Mouse (Mus musculus) layer of hippocampus, adult 8-10 months (tissue): ENCODE data around the gene Btbd9. TPM values are rescaled to one million over a fixed set of nuclear protein-coding genes. Genes with fewer than 3 reads are reported as not detected.

Source experiments
- DNase-seq, 2 experiments: peaks; one replicate each; pipeline ENCODE4 v3.0.0; 2022; ENCODE audit warnings: low spot score in 2 of 2
- total RNA-seq, 4 experiments: library from RNA; stranded (reverse); gene quantifications; 2 replicates each; pipeline ENCODE4 v1.2.4; 2022

The Btbd9 gene
- total RNA-seq, 4 experiments from 2014 or later: 133 to 171 (median 150) TPM

DNA sequence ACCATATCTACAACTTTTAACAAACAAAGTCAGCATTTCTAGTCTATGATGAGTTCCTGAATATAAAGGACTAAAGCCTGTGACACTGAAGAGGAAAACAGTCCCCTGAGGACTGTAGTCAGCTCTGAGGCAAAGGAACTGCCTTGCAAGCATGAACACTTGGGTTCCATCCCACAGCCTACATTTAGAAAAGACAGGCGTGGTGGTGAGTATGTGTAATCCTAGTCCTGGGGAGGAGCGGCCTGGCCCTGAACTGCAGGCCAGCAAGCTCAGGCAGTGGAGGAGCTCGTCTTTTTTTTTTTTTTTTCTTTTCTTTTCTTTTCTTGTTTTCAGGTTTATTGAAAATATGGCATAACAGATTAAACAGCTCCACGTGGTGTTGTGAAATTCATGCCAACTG, 181.0 kb downstream of the Btbd9 start:
- no peak for DNase-seq

GRCm38 (mm10) chr17:30392031-30392430, 184.3 kb downstream of the Btbd9 start:
- no peak for DNase-seq

GRCm38 (mm10) chr17:30391220-30391619, 185.1 kb downstream of the Btbd9 start:
- DNase-seq: no peak

GRCm38 (mm10) chr17:30389686-30390085, 186.6 kb downstream of the Btbd9 start:
- no peak for DNase-seq

- DNase-seq: no peak
These were observed 187.5 kb downstream of the Btbd9 start for GRCm38 (mm10) chr17:30388817-30389216.

GRCm38 (mm10) chr17:30388391-30388790, 187.9 kb downstream of the Btbd9 start:
- no peak for DNase-seq

DNA sequence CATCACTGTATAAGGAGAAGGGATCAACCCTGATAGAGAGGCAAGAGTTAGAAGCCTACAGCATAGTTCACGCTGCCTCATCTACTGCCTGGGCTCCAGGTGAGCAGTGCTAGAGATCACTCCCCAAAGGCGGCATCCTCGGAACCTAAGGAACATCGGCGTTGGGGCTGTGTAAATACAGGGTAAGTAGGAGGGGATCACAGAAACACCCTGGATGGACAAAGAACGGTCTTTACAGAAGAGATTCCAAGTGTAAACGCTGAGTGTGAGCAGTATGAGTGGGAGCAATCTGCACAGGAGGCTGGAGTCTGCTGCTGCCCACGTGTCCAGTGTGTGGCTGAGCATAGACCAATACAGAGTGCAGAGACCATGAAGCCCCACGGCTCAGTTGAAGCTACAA, 190.0 kb downstream of the Btbd9 start:
- no peak for DNase-seq

GRCm38 (mm10) chr17:30383649-30384048, 192.6 kb downstream of the Btbd9 start:
- no peak for DNase-seq

GRCm38 (mm10) chr17:30378221-30379010, 197.9 kb downstream of the Btbd9 start:
- no peak for DNase-seq

GRCm38 (mm10) chr17:30377754-30378153, 198.5 kb downstream of the Btbd9 start:
- no peak for DNase-seq

- no peak for DNase-seq
These were observed 201.2 kb downstream of the Btbd9 start for GRCm38 (mm10) chr17:30375107-30375506.

DNA sequence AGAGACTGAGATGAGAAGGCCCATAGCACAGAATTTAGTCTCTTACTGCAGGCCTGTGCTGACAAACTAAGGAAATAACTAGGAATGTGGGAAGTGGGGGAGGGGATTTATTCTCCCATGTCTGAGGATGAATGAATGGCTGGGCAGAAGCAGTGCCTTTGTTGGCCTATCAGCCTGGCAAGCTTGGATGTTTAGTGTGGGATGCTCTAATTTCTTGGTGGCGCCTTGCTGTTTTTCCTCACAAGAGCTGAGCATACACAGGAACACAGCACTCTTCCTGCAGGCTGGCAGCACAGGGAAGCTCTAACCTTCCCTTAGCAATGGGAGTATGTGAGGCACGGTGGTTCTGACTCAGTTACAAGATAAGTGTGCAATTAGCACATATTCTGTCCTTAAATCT, 207.7 kb downstream of the Btbd9 start:
- DNase-seq: no peak

DNA sequence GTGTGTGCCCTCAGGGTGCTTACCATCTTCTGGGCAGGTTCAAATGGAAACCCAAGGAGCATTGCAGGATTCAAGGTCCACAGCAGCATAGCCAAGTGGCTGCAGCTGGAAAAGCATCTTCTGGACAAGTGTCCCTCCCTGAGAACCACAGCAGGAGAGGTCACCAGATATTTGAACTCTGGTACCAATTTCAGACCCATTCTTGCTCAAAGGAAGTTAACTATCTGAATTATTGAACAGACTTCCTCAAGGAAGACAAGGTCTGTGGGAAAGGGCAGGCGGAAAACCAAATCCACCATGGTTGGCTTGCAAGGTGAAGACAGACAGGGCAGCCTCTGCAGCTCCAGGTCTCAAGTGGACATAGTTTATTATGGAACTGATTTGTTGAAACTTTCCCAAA, 211.6 kb downstream of the Btbd9 start:
- DNase-seq: no peak

- no peak for DNase-seq
These were observed 212.9 kb downstream of the Btbd9 start for GRCm38 (mm10) chr17:30363365-30363764.

GRCm38 (mm10) chr17:30360654-30361053, 215.6 kb downstream of the Btbd9 start:
- DNase-seq: no peak

GRCm38 (mm10) chr17:30359392-30359791, 216.9 kb downstream of the Btbd9 start:
- DNase-seq: no peak

DNA sequence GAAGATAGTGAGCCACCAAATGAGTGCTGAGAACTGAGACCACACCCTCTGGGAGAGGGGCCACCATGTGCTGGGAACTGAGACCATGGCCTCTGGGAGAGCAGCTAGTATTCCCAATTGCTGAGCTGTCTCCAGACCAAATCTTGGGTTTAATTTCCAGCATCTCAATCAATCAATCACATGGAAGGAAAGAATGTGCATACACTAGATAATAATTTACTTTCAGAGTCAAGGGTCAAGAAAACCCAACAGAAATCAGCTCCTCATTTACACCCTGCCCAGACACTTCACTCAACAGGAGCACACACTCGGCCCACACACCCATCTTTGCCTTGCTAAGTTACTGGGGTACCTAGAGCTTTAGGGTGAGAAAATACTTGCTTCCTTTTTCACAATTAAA, 220.9 kb downstream of the Btbd9 start:
- DNase-seq: no peak

GRCm38 (mm10) chr17:30354381-30354780, 221.9 kb downstream of the Btbd9 start:
- no peak for DNase-seq

DNA sequence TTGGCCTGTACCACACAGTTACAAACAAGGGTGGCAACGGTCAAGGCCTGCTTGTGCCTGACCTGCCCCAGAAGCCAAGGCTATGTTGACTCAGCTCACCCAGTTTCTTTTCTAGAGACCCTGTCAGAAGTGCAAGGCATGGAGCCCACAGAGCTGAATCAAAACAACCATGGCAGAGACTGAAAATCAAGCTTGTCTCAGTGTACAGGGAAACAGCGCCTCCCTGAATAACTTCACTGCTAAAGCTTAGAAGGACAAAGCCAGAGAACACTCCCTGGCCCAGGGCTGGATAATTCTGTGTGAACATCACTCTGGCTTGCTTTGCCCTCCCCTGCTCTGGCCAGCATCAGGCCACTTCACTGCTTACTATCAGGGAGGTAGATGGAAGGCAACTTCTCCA, 228.3 kb downstream of the Btbd9 start:
- no peak for DNase-seq

DNA sequence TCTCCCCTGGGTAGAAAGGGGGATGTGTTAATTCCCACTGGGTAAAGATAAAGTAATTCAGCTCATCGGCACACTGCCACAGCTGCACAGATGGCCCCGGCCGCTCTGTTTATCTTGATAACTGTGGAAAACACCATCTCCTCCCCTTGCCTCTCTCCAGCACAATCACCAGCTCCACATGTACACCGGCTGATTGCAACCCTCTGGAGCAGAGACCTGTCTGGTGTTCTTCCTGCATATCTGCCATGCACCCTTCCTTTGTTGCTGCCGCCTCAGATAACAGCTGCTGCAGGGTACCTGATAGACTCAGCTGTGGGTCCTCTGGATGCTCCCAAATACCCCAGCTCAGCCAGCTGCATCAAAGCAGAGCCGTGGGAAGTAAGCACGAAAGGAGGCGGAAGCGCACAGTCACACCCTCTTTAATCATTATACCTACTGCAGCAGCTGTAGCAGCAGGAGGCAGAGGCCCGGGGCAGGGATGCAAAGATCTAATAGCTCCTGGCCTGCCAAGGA, 229.1 kb downstream of the Btbd9 start:
- DNase-seq: no peak

DNA sequence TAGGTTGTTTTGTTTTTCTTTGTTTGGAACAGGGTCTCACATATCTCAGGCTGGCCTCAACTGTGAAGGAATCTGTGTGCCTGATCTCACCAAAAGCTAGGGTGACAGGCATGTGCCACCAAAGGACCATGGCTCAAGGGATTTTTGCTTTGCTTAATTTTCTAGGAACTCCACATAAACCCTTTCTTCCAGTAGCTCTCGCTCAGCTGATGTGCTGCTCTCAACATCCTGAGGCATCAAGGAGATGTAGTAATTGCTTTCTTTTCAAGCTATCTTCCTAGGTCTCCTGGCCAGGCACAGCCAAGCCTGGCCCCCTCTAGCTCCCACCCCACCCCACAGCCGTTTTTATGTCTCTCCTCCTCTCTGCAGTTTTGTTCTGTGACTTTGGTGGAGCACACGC, 231.3 kb downstream of the Btbd9 start:
- DNase-seq: no peak

DNA sequence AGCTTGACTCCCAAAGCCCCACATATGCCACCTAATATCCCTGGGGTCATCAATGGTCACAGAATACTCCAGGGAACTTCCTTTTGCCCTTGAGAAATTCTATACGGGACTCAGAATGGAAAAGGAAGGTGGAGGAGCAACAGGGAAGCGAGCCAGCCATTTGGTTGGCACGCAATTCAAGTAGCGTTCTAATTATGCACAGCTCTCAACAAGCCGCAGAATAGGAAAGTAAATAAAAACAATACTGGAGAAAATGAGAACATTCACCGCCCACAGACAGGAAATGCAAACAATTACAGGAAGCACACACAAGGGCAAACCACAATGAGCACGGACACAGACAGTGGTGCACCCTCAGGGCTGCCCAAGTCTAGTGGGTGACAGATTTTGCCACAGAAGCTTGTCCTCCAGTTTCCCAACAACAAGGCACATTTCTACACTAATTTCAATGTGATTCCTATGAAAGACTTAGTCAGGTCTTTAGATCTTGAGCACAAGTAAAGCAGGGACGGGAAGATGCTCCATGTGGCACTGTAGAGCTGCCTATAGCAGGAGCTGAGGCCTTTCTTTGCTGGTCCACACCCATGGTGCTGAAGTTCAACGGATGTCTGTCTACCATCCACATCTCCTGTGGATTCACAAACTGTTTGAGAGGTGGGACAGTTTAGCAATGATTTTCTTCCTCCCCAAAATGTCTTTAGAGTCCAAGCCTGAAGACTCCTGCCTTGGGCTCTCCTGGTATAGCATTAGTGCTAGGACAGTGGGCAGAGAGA, 232.4 kb downstream of the Btbd9 start:
- no peak for DNase-seq

GRCm38 (mm10) chr17:30341556-30341955, 234.7 kb downstream of the Btbd9 start:
- DNase-seq: no peak
